In genomic region chr4:122891597-122891996, GRCm38 (mm10) we compare ENCODE assay signal across 10 mouse cellular contexts. TPM values are rescaled to one million over a fixed set of nuclear protein-coding genes. Genes with fewer than 3 reads are reported as not detected.
DNase-seq lines count a peak whose midpoint lies in the region; ATAC-seq and TF ChIP-seq lines count a peak whose summit lies in the region.
"Had no signal": no experiment of that assay in that cellular context is flagged by ENCODE, and none has a peak within 500 bp of the region (broad histone marks: within the 10 kb centered on the region; RNA-seq: fewer than 3 reads in every experiment).

No protein-coding gene starts in this region.

- no peak for TF ChIP-seq CTCF in lung, postnatal 0 days (IDR thresholded peaks at IDR 0.05)
- no peak for TF ChIP-seq CTCF in midbrain, postnatal 0 days (IDR thresholded peaks at IDR 0.05)

- no peak for ATAC-seq in heart, embryonic 11.5 days (replicated peaks; ENCODE audit: insufficient number of reproducible peaks, low FRiP score, low TSS enrichment)
- no peak for ATAC-seq in lung, postnatal 0 days
- ATAC-seq in hindbrain, embryonic 11.5 days (ENCODE audit: low FRiP score) = no peak
- no peak for ATAC-seq in midbrain, postnatal 0 days (ENCODE audit: low FRiP score)
- ATAC-seq in CD4-positive, CD25-positive, alpha-beta regulatory T cell, adult 4 months = no peak

- no peaks in the 10 kb centered on the region for H3K27me3 ChIP-seq in heart, embryonic 11.5 days (ENCODE audit: control insufficient read depth, insufficient read depth, low read length)
- no peaks in the 10 kb centered on the region for H3K27me3 ChIP-seq in lung, postnatal 0 days (replicated peaks; ENCODE audit: insufficient read depth, low read length)
- H3K27me3 ChIP-seq in hindbrain, embryonic 11.5 days (ENCODE audit: control insufficient read depth, insufficient read depth, low read length) = no peaks in the 10 kb centered on the region
- no peaks in the 10 kb centered on the region for H3K27me3 ChIP-seq in midbrain, postnatal 0 days (ENCODE audit: insufficient read depth, low read length)

- H3K4me3 ChIP-seq in heart, embryonic 11.5 days (ENCODE audit: low read depth, low read length) = no peak overlapping the region
- H3K4me3 ChIP-seq in lung, postnatal 0 days (ENCODE audit: low read depth, low read length) = no peak overlapping the region
- no peak overlapping the region for H3K4me3 ChIP-seq in hindbrain, embryonic 11.5 days (ENCODE audit: low read depth, low read length)
- H3K4me3 ChIP-seq in midbrain, postnatal 0 days (ENCODE audit: low read depth, low read length) = no peak overlapping the region
- H3K4me3 ChIP-seq: limb, embryonic 10.5 days had no signal

- H3K4me2 ChIP-seq in heart, embryonic 11.5 days = no peak overlapping the region
- H3K4me2 ChIP-seq in lung, postnatal 0 days (replicated peaks; ENCODE audit: low read depth, low read length) = no peak overlapping the region
- H3K4me2 ChIP-seq in hindbrain, embryonic 11.5 days (replicated peaks; ENCODE audit: low read depth, low read length) = no peak overlapping the region
- H3K4me2 ChIP-seq in midbrain, postnatal 0 days (ENCODE audit: low read depth, low read length, poor library complexity, severe bottlenecking) = no peak overlapping the region

- WGBS in heart, embryonic 11.5 days (ENCODE audit: insufficient replicate concordance) = 27% methylated on average over 1 of the region's 1 CpGs
- WGBS in lung, postnatal 0 days = 24% methylated on average over 1 of the region's 1 CpGs
- 29% methylated on average over 1 of the region's 1 CpGs for WGBS in hindbrain, embryonic 11.5 days
- WGBS in midbrain, postnatal 0 days = 18% methylated on average over 1 of the region's 1 CpGs

- intact Hi-C loops in heart, postnatal 14 days (cut with DNase I) = no loop called here
- intact Hi-C loops in left cerebral cortex, postnatal 25 days (cut with DNase I) = no loop called here

- H3K27ac ChIP-seq in heart, embryonic 11.5 days (ENCODE audit: low read depth, low read length) = 0 out of 2 replicates have a peak overlapping the region, but pooled peaks have one; percentile 41
- 0 out of 2 replicates have a peak overlapping the region, but pooled peaks have one; percentile 14 for H3K27ac ChIP-seq in lung, postnatal 0 days (ENCODE audit: low read length)
- 0 out of 2 replicates have a peak overlapping the region, but pooled peaks have one; percentile 17 for H3K27ac ChIP-seq in hindbrain, embryonic 11.5 days (ENCODE audit: low read depth, low read length)
- H3K27ac ChIP-seq in midbrain, postnatal 0 days (ENCODE audit: low read depth, low read length) = 0 out of 2 replicates have a peak overlapping the region, but pooled peaks have one; percentile 26
- H3K27ac ChIP-seq: limb, embryonic 10.5 days had no signal

- H3K4me1 ChIP-seq in heart, embryonic 11.5 days (ENCODE audit: control insufficient read depth, insufficient read depth, low read length) = peaks cover 9% of the 10 kb centered on the region
- no peaks in the 10 kb centered on the region; the same call in 1 of the 2 replicates for H3K4me1 ChIP-seq in lung, postnatal 0 days (ENCODE audit: insufficient read depth, low read depth, low read length)
- 0 out of 2 replicates have a peak, but pooled peaks cover 6% of the 10 kb centered on the region for H3K4me1 ChIP-seq in hindbrain, embryonic 11.5 days (replicated peaks; ENCODE audit: control insufficient read depth, insufficient read depth, low read length)
- H3K4me1 ChIP-seq in midbrain, postnatal 0 days (ENCODE audit: insufficient read depth, low read length) = no peaks in the 10 kb centered on the region

- no peak overlapping the region for H3K9ac ChIP-seq in heart, embryonic 11.5 days (ENCODE audit: low read depth, low read length)
- H3K9ac ChIP-seq in lung, postnatal 0 days (replicated peaks; ENCODE audit: low read depth) = no peak overlapping the region
- H3K9ac ChIP-seq in hindbrain, embryonic 11.5 days (ENCODE audit: low read depth, low read length) = no peak overlapping the region
- H3K9ac ChIP-seq in midbrain, postnatal 0 days (replicated peaks; ENCODE audit: low read length, poor library complexity, severe bottlenecking) = 0 out of 2 replicates have a peak overlapping the region, but pooled peaks have one; percentile 39

- no peak for DNase-seq in heart, postnatal 14 days
- DNase-seq in lung, postnatal 0 days (ENCODE audit: low spot score) = no peak
- DNase-seq in lung, postnatal 36 days = no peak
- DNase-seq in hindbrain, embryonic 11.5 days (ENCODE audit: low spot score) = no peak
- DNase-seq in midbrain, postnatal 0 days (ENCODE audit: low spot score) = peak; percentile 40
- no peak for DNase-seq in left cerebral cortex, postnatal 25 days (ENCODE audit: low spot score in 2 of 2)
- DNase-seq: thymus, postnatal 4 days had no signal

- H3K9me3 ChIP-seq in heart, embryonic 11.5 days (replicated peaks; ENCODE audit: control insufficient read depth, low read length) = no peaks in the 10 kb centered on the region; the same call in 1 of the 2 replicates
- no peaks in the 10 kb centered on the region for H3K9me3 ChIP-seq in lung, postnatal 0 days (ENCODE audit: low read length)
- no peaks in the 10 kb centered on the region for H3K9me3 ChIP-seq in hindbrain, embryonic 11.5 days (ENCODE audit: control insufficient read depth, low read length)
- no peaks in the 10 kb centered on the region for H3K9me3 ChIP-seq in midbrain, postnatal 0 days (ENCODE audit: low read length)
- H3K9me3 ChIP-seq: limb, embryonic 10.5 days had no signal

- TF ChIP-seq EP300 in lung, postnatal 0 days (IDR thresholded peaks at IDR 0.05) = no peak

- no peaks in the 10 kb centered on the region for H3K36me3 ChIP-seq in heart, embryonic 11.5 days (ENCODE audit: control insufficient read depth, insufficient read depth, low read length)
- H3K36me3 ChIP-seq in lung, postnatal 0 days (ENCODE audit: insufficient read depth, low read length) = no peaks in the 10 kb centered on the region
- H3K36me3 ChIP-seq in hindbrain, embryonic 11.5 days (ENCODE audit: control insufficient read depth, insufficient read depth, low read length) = no peaks in the 10 kb centered on the region
- H3K36me3 ChIP-seq in midbrain, postnatal 0 days (ENCODE audit: insufficient read depth, low read length) = no peaks in the 10 kb centered on the region
- H3K36me3 ChIP-seq: limb, embryonic 10.5 days had no signal

RNA-seq across cellular contexts. Expression of gene Cap1, which starts 5.7 kb away (rescaled TPM):
- 54.1 and 54.8 TPM in 2 replicates for polyA plus RNA-seq in heart, embryonic 11.5 days (2014; fragmentation: Nextera tagmentation; extraction: Ambion mirVana)
- total RNA-seq in heart, postnatal 14 days (2021) = 10 to 100 TPM; 62.2 to 66.9 TPM
- polyA plus RNA-seq in lung, postnatal 0 days (2015; fragmentation: Nextera tagmentation; extraction: Ambion mirVana) = 66.8 and 66.9 TPM in 2 replicates
- polyA plus RNA-seq in hindbrain, embryonic 11.5 days (2014; fragmentation: Nextera tagmentation; extraction: Ambion mirVana) = 71.5 and 73.4 TPM in 2 replicates
- 145 and 157 TPM in 2 replicates for total RNA-seq in midbrain, postnatal 0 days (2014; rRNA removed)
- polyA plus RNA-seq in midbrain, postnatal 0 days (2015; fragmentation: Nextera tagmentation; extraction: Ambion mirVana) = 58.9 and 60.9 TPM in 2 replicates
- 100 to 1,000 TPM; 274 to 277 TPM for total RNA-seq in left cerebral cortex, postnatal 25 days (2021)
- 100 to 1,000 TPM; 298 to 352 TPM for polyA plus RNA-seq in CD4-positive, CD25-positive, alpha-beta regulatory T cell, adult 4 months (2017; shearing (Covaris generic))

RNA-seq across cellular contexts. Expression of gene Ppt1, which starts 55.6 kb away (rescaled TPM):
- polyA plus RNA-seq in heart, embryonic 11.5 days (2014; fragmentation: Nextera tagmentation; extraction: Ambion mirVana) = 61.8 and 66.4 TPM in 2 replicates
- total RNA-seq in heart, postnatal 14 days (2021) = 10 to 100 TPM; 35.4 to 40.0 TPM
- 39.0 and 39.1 TPM in 2 replicates for polyA plus RNA-seq in lung, postnatal 0 days (2015; fragmentation: Nextera tagmentation; extraction: Ambion mirVana)
- 65.5 and 73.1 TPM in 2 replicates for polyA plus RNA-seq in hindbrain, embryonic 11.5 days (2014; fragmentation: Nextera tagmentation; extraction: Ambion mirVana)
- total RNA-seq in midbrain, postnatal 0 days (2014; rRNA removed) = 44.2 and 53.5 TPM in 2 replicates
- polyA plus RNA-seq in midbrain, postnatal 0 days (2015; fragmentation: Nextera tagmentation; extraction: Ambion mirVana) = 80.2 and 81.3 TPM in 2 replicates
- 10 to 100 TPM; 95.2 to 98.2 TPM for total RNA-seq in left cerebral cortex, postnatal 25 days (2021)
- 100 to 1,000 TPM; 112 to 156 TPM for polyA plus RNA-seq in CD4-positive, CD25-positive, alpha-beta regulatory T cell, adult 4 months (2017; shearing (Covaris generic))
